Mouse (Mus musculus) v-Abl transformed pro-B cells (cell line): ENCODE data around the gene Hoxb5.

Source experiments
- in situ Hi-C, 2 experiments: fragments of 400-800 bp; cut with MboI; formaldehyde crosslinking; loops; one replicate each; pipeline ENCODE4 v1.15.1; 2025; ENCODE audit not compliant: unreplicated experiment in 2 of 2

The Hoxb5 gene

GRCm38 (mm10) chr11:96285771-96286738 lies 17.1 kb upstream of the Hoxb5 start, which contains the start of gene Hoxb7:
Gene Hoxb7 (plus strand): TSS chr11:96286623.
- in situ Hi-C loops: loop anchor here (10.0 to 25.0 kb wide), 4 partner anchors 249 to 776 kb away; partner anchors contain the start of gene Osbpl7 (in 1 of the 2)

GRCm38 (mm10) chr11:96286739-96287385 lies 16.3 kb upstream of the Hoxb5 start:
- in situ Hi-C loops: loop anchor here (10.0 to 25.0 kb wide), 4 partner anchors 248 to 775 kb away; partner anchors contain the start of gene Osbpl7 (in 1 of the 2)

GRCm38 (mm10) chr11:96287411-96287810 lies 15.7 kb upstream of the Hoxb5 start:
- in situ Hi-C loops: loop anchor here (10.0 to 25.0 kb wide), 4 partner anchors 247 to 775 kb away; partner anchors contain the start of gene Osbpl7 (in 1 of the 2)

- in situ Hi-C loops: loop anchor here (10.0 to 25.0 kb wide), 4 partner anchors 246 to 774 kb away; partner anchors contain the start of gene Osbpl7 (in 1 of the 2)
Observed at GRCm38 (mm10) chr11:96288455-96289221, 14.5 kb upstream of the Hoxb5 start.

GRCm38 (mm10) chr11:96289293-96289692 lies 13.8 kb upstream of the Hoxb5 start:
- in situ Hi-C loops: loop anchor here (10.0 to 25.0 kb wide), 4 partner anchors 246 to 773 kb away; partner anchors contain the start of gene Osbpl7 (in 1 of the 2)

- in situ Hi-C loops: loop anchor here (10.0 to 25.0 kb wide), 4 partner anchors 245 to 772 kb away; partner anchors contain the start of gene Osbpl7 (in 1 of the 2)
Observed at GRCm38 (mm10) chr11:96289837-96290236, 13.3 kb upstream of the Hoxb5 start.

GRCm38 (mm10) chr11:96290705-96291355 lies 12.3 kb upstream of the Hoxb5 start:
- in situ Hi-C loops: loop anchor here in 1 of 2 experiments (25.0 kb wide), 2 partner anchors 471 to 771 kb away; partner anchors contain the start of gene Osbpl7

- in situ Hi-C loops: loop anchor here in 1 of 2 experiments (25.0 kb wide), 2 partner anchors 470 to 770 kb away; partner anchors contain the start of gene Osbpl7
Observed at GRCm38 (mm10) chr11:96291681-96292564, 11.2 kb upstream of the Hoxb5 start, which contains the start of gene Hoxb6. Gene Hoxb6 (plus strand): TSS chr11:96292476.

- in situ Hi-C loops: loop anchor here in 1 of 2 experiments (25.0 kb wide), 2 partner anchors 470 to 770 kb away; partner anchors contain the start of gene Osbpl7
Observed at GRCm38 (mm10) chr11:96292565-96293301, 10.4 kb upstream of the Hoxb5 start.

DNA sequence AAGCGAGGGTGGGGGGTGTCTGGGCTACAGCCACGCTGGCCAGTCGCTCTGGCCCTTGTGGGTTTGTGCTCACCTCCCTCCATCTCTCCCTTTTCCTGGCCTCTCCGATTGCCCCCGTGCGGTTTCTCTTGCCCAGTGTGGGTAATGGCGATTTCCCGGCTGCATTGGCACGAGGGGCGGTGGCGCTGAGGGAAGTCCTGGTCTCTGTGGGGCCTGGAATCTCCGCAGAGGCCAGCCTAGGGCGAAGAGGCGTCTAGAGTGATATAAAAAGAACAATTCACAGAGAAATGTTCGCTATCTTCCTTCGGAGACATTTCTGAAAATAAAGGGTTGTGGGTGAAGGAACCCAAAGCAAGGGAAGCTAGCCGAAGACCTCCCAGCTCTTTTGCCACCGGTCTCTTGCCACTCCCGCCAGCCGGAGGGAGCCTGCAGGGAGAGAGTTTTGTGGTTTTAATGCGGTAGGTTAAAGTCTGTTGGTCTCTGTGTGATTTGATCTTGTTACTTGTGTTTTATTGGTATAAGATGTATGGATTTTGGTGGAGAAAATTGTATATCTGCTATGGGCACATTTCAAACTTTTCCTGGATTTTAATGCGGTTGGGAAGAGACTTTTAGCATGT lies 9.7 kb upstream of the Hoxb5 start:
- in situ Hi-C loops: loop anchor here in 1 of 2 experiments (25.0 kb wide), 2 partner anchors 469 to 769 kb away; partner anchors contain the start of gene Osbpl7

DNA sequence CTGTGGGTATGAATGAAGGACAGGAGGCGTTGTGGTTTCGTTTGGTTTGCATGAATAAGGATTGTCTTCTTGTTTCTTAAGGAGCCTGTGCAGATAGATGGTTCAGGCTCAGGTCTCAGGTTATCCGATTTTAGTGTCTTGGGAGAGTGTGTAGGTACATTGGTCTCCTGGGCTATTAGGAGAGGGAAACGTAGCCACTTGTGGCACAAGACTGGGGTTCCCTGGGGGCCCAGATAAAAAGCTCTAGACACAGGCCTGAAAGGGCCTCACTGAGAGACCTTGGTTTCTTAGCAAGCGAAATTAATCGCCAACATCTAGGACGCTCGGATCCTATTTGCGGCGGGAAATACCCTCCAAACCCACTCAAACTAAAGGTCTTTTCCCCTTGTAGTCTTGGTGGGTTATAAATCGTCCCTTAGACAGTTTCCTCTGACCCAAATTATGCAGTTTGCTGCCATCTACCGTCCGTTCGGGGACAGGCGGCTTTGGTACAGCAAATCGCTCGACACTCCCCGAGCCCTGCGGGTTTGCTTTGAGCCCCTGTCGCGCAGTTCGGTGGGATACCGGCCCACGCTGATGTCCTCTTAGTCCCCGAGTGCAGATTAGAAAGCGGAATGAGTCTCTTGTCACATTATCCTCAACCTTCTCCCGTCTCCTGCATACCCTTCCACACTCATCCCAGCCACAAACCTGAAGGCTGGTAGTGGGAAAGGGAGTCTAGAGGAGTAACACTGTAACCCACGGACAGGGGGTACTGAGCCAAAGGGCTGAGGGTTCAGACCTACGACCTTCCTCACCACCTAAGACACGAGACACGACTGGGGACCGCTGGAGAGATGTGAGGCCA lies 8.7 kb upstream of the Hoxb5 start:
- in situ Hi-C loops: loop anchor here in 1 of 2 experiments (25.0 kb wide), 2 partner anchors 468 to 768 kb away; partner anchors contain the start of gene Osbpl7

- in situ Hi-C loops: loop anchor here in 1 of 2 experiments (25.0 kb wide), 2 partner anchors 467 to 767 kb away; partner anchors contain the start of gene Osbpl7
Observed at GRCm38 (mm10) chr11:96295092-96295835, 7.9 kb upstream of the Hoxb5 start.

GRCm38 (mm10) chr11:96296997-96297396 lies 6.1 kb upstream of the Hoxb5 start:
- in situ Hi-C loops: loop anchor here in 1 of 2 experiments (25.0 kb wide), 2 partner anchors 465 to 765 kb away; partner anchors contain the start of gene Osbpl7

- in situ Hi-C loops: loop anchor here in 1 of 2 experiments (25.0 kb wide), 2 partner anchors 465 to 765 kb away; partner anchors contain the start of gene Osbpl7
Observed at GRCm38 (mm10) chr11:96297428-96297827, 5.7 kb upstream of the Hoxb5 start.
